Mouse (Mus musculus) embryonic fibroblast, embryonic 13.5 days (primary cell): ENCODE data around the gene Cxcl12.

Experiments
- CTCF ChIP-seq: IDR thresholded peaks from 2 replicates; pipeline ENCODE4 v1.5.1; 2011; ENCODE audit warnings: mild to moderate bottlenecking, control low read depth, low read length, moderate library complexity, borderline replicate concordance; ENCODE audit not compliant: insufficient read depth
- POLR2A ChIP-seq: IDR thresholded peaks from 2 replicates; pipeline ENCODE4 v1.6.1; 2011; ENCODE audit warnings: low read depth, mild to moderate bottlenecking, control low read depth, low read length, moderate library complexity

- TF ChIP-seq POLR2A (no peak), CTCF (peak; percentile 69)
Measured at GRCm38 (mm10) chr6:117166581-117167425, 1.5 kb upstream of the Cxcl12 start.
